Mouse (Mus musculus): Measurements from ENCODE around the gene Fam78a. TPM values are rescaled to one million over a fixed set of nuclear protein-coding genes. Genes with fewer than 3 reads are reported as not detected.

Gene Fam78a
- polyA plus RNA-seq, 1 experiment from 2014 or later: 1.6 TPM

DNA sequence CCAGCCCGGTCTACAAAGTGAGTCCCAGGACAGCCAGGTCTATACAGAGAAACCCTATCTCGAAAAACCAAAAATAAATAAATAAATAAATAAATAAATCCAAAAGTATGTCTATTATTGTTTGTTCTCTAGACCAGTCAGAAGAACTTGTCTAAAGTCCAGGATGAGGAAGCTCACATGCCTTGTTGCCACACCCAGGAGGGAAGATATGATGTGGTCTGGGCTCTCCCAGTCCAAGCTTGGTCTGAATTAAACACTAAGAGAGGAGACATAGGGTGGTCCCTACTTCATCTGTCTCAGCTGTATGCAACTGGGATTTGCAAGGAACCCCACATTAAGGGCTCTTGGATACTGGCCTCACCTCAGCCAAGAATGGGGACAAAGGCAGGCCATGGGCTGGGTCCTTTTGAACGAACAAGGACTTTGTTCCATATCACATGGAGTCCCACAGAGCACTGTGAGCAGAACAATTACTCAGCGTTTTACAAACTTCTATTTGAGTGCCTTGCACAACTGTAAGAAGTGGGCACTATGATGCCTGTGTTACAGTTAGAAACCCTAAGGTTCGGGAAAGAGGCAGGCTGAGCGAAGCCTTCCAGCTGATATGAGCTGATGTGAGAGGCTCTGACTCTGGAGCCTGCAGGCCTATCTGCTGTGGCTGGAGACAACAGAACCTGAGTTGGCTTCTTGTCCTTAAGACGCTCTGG lies 9.5 kb upstream of the Fam78a start:
- Histone ChIP-seq H3K9me3 (replicated peaks) (no peaks in the 10 kb centered on the region), H3K4me3 (replicated peaks) (no peak overlapping the region), H3K27me3 (peaks cover 31% of the 10 kb centered on the region), H3K4me2 (no peak overlapping the region), H3K27ac (no peak overlapping the region), H3K9ac (no peak overlapping the region), H3K36me3 (no peaks in the 10 kb centered on the region), H3K4me1 (peaks cover 13% of the 10 kb centered on the region)
- 89% methylated on average over 7 of the region's 7 CpGs for WGBS
- ATAC-seq (replicated peaks; ENCODE audit: low FRiP score): no peak

DNA sequence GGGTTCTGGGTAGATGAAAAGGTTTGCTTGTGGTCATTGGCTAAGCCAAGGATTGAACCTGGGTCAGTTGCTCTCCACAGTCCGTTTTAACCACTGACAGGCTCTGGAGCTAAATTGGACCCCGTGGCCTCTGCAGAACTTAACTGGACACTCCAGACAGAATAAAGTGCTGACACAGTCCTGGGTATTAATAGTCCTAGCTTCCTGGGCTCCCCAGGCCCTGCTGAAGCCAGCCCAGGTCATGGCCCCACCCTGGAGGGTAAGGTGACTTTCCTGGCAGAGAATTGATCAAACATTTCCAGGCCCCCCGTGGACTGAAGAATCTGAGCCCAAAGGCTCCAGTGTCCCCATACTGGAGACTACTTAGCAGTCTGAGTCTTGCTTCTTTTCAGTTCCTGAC lies 7.3 kb upstream of the Fam78a start:
- H3K27me3 ChIP-seq: peaks cover 53% of the 10 kb centered on the region
- H3K36me3 ChIP-seq: no peaks in the 10 kb centered on the region
- peaks cover 24% of the 10 kb centered on the region for H3K4me1 ChIP-seq
- H3K9ac ChIP-seq: no peak overlapping the region
- no peak overlapping the region for H3K4me2 ChIP-seq
- H3K9me3 ChIP-seq (replicated peaks): no peaks in the 10 kb centered on the region
- no peak for ATAC-seq (replicated peaks; ENCODE audit: low FRiP score)
- WGBS: 74% methylated on average over 3 of the region's 3 CpGs
- H3K27ac ChIP-seq: no peak overlapping the region
- no peak overlapping the region for H3K4me3 ChIP-seq (replicated peaks)

DNA sequence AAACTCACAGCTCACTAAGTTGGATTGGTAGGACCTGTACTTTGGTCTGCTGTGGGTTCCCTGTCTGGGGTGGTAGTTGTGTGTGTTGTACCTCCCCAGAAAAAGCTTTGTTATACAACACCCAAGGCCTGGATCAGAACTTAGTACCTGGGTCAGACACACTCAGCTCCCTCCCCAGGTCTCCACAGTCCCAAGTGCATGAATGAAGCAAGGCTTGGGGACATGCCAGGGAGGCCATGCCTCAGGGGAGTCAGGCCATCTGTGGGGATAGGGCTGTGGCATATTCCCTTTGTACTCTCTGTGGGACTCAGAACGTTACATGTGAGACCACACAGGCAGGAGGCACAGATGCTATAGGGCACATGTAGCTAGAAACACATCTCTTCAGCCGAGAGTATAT lies 5.5 kb upstream of the Fam78a start:
- no peak for ATAC-seq (replicated peaks; ENCODE audit: low FRiP score)
- no peaks in the 10 kb centered on the region for H3K36me3 ChIP-seq
- H3K9ac ChIP-seq: no peak overlapping the region
- H3K9me3 ChIP-seq (replicated peaks): no peaks in the 10 kb centered on the region
- peaks cover 72% of the 10 kb centered on the region for H3K27me3 ChIP-seq
- H3K27ac ChIP-seq: no peak overlapping the region
- H3K4me2 ChIP-seq: no peak overlapping the region
- 79% methylated on average over 2 of the region's 2 CpGs for WGBS
- H3K4me1 ChIP-seq: peaks cover 13% of the 10 kb centered on the region
- no peak overlapping the region for H3K4me3 ChIP-seq (replicated peaks)

DNA sequence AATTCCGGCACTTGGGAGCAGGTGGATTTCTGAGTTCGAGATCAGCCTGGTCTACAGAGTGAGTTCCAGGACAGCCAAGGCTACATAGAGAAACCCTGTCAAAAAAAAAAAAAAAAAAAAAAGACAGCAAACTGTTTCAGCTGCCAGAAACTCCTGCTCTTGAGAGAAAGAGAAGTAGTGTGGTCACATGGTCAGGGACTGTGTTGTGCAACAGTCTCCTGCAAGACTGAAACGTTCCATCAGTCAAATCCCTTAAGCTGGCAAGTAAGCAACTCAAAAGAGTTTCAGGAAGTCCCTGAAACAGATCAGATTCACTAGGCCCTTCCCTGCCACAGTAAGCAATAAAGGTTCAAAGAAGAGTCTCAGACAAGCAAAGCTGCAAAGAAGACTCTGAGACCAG lies 4.9 kb upstream of the Fam78a start:
- Histone ChIP-seq H3K27ac (no peak overlapping the region), H3K36me3 (no peaks in the 10 kb centered on the region), H3K27me3 (peaks cover 77% of the 10 kb centered on the region), H3K4me2 (no peak overlapping the region), H3K4me1 (peaks cover 13% of the 10 kb centered on the region), H3K4me3 (replicated peaks) (no peak overlapping the region), H3K9ac (no peak overlapping the region), H3K9me3 (replicated peaks) (no peaks in the 10 kb centered on the region)
- ATAC-seq (replicated peaks; ENCODE audit: low FRiP score): no peak
- WGBS: 70% methylated on average over 3 of the region's 3 CpGs

DNA sequence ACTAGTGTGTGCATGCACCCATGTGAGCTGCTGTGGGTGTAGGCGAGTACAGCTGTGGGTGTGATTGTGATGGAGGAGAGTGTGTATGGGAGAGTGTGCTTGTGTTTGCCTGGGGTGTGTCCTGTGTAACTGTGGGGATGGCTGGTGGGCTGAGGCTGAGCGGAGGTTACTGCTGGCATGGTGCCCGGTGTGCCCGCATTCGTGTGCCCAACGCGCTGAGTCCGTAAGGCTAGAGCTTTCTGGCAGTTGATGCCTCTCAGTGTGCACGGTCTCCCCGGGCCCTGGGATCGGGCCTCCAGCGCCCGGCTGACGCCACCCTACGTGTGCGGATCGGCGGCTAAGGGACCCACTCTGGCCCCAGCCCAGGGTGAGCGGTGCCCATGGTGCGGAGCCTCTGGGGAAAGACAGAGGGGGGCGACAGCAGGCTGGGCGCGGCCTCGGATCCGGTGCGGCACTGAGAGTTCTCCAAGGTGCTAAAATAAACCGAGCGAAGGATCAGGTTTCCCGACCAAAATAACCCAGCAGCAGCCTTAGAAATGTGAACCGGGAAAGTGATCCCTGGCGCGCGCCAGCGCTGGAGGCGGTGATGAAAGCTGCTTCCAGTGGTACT lies 3.8 kb upstream of the Fam78a start:
- 4% methylated on average over 35 of the region's 35 CpGs for WGBS
- no peaks in the 10 kb centered on the region for H3K9me3 ChIP-seq (replicated peaks)
- no peak overlapping the region for H3K9ac ChIP-seq
- peak overlapping the region; percentile 29 for H3K4me3 ChIP-seq (replicated peaks)
- no peak overlapping the region for H3K27ac ChIP-seq
- peaks cover 86% of the 10 kb centered on the region for H3K27me3 ChIP-seq
- ATAC-seq (replicated peaks; ENCODE audit: low FRiP score): peak; percentile 56; the same call in 1 of the 2 replicates
- H3K4me2 ChIP-seq: peak overlapping the region; percentile 58
- H3K4me1 ChIP-seq: peaks cover 24% of the 10 kb centered on the region
- no peaks in the 10 kb centered on the region for H3K36me3 ChIP-seq

DNA sequence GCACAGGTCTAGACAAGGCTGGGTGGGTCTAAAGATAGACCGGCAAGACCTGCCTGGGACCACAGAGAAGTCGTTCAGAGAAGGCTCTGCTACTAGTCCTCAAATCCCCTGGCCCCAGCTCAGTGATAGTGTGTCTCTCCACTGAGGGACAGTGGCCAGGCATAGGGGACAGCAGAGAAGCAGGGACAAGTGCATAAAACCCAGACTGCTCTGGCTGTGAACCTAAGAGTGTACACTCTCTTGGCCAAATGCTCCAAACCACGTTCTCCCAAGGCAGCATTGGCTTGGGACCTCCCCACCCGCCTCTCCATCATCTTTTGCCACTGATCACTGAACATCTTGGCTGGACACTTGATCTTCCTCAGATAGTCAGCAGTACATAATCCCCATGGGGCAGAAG lies 2.9 kb upstream of the Fam78a start:
- H3K27me3 ChIP-seq: peaks cover 94% of the 10 kb centered on the region
- no peaks in the 10 kb centered on the region for H3K9me3 ChIP-seq (replicated peaks)
- peaks cover 32% of the 10 kb centered on the region for H3K4me1 ChIP-seq
- H3K4me3 ChIP-seq (replicated peaks): no peak overlapping the region
- H3K4me2 ChIP-seq: no peak overlapping the region
- ATAC-seq (replicated peaks; ENCODE audit: low FRiP score): no peak
- no peaks in the 10 kb centered on the region for H3K36me3 ChIP-seq
- H3K27ac ChIP-seq: no peak overlapping the region
- 50% methylated on average over 4 of the region's 4 CpGs for WGBS
- no peak overlapping the region for H3K9ac ChIP-seq

DNA sequence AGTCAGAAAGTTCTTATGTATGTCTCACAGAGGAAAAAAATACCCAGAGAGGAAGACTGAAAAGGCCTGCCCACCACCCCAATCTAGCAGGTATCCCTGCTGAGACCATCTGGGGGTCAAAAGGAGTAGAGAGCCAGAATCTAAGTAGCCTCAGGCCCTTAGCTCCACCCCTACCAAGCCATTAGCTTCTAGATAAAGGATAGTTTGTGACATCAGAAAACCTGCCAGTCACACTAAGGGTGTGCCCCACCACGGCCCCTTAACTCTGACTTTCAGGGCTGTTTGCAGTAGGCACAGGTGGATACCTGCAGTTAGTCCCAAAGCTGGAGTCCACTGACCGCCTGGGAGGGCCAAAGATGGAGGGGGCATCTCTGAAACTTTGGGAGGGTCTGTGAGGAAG lies 574 bp upstream of the Fam78a start:
- no peak overlapping the region for H3K4me2 ChIP-seq
- no peak overlapping the region for H3K4me3 ChIP-seq (replicated peaks)
- no peaks in the 10 kb centered on the region for H3K36me3 ChIP-seq
- peaks cover 32% of the 10 kb centered on the region for H3K4me1 ChIP-seq
- H3K9ac ChIP-seq: no peak overlapping the region
- no peaks in the 10 kb centered on the region for H3K9me3 ChIP-seq (replicated peaks)
- H3K27ac ChIP-seq: no peak overlapping the region
- peaks cover 95% of the 10 kb centered on the region for H3K27me3 ChIP-seq
- ATAC-seq (replicated peaks; ENCODE audit: low FRiP score): 0 out of 2 replicates have a peak, but pooled peaks have one; percentile 17
- 63% methylated on average over 2 of the region's 2 CpGs for WGBS

DNA sequence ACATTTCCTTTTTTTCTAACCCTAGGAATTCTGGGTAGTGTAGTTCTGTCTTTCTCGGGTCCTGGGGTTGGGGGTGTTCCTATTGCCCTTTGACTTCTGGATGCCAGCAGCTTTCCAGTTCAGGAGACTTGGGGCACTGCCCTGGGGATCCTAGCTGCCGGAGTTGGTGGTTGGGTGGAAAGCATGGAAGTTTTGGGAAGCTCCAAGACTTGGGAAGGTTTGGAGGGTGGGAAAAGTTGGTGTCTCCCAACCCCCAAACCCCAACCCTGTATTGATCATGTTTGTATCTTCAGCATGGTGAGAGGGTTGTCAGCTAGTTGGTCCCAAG lies 179 bp upstream of the Fam78a start:
- peaks cover 91% of the 10 kb centered on the region for H3K27me3 ChIP-seq
- H3K4me2 ChIP-seq: peak overlapping the region; percentile 98
- no peak overlapping the region for H3K9ac ChIP-seq
- peaks cover 32% of the 10 kb centered on the region for H3K4me1 ChIP-seq
- ATAC-seq (replicated peaks; ENCODE audit: low FRiP score): no peak
- H3K9me3 ChIP-seq (replicated peaks): no peaks in the 10 kb centered on the region
- no peaks in the 10 kb centered on the region for H3K36me3 ChIP-seq
- H3K4me3 ChIP-seq (replicated peaks): peak overlapping the region; percentile 69
- 21% methylated on average over 2 of the region's 2 CpGs for WGBS
- no peak overlapping the region for H3K27ac ChIP-seq

DNA sequence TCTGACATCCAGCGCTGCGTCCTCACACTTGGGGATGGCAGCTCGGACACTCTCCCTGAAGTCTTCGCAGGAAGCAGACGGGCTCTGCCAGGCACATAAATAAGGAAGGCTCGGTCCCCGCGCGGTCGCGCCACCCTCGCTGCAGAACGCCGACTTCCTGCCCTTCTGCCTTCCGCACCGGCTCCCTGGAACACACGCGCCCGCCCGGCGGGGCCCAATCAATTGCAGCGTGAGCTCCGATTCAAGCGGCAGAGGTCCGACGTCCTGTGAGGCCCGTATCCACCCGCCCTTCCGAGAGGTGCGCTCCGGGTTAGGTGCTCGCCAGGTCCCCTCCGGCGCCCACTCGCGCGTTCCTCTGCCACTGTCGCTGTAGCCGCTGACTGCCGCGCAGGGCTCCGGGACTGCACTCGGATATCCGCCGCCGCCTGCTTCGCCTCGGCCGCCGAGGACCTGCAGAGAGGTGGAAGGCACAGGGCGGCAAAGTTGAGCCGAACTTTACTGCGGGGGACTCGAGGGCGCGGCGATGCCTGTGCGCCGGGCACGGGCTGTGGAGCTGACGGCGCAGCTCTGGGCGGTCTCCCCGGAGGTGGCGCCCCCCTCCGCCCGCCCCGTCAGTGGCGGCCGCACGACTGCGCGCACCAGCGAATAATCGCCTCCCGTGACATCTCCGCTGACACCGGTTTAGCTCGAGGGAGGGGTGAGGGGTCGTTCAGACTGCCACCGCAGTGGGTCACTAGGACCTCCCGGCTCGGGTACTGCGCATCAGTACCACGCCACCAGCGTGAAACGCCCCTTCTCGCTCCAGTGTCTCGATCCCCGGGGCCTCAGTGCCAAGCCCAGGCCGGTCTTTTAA lies 1.3 kb downstream of the Fam78a start:
- Histone ChIP-seq H3K9ac (peak overlapping the region; percentile 59), H3K9me3 (replicated peaks) (no peaks in the 10 kb centered on the region), H3K27me3 (peaks cover 77% of the 10 kb centered on the region), H3K4me3 (replicated peaks) (peak overlapping the region; percentile 69), H3K4me1 (peaks cover 22% of the 10 kb centered on the region), H3K36me3 (no peaks in the 10 kb centered on the region), H3K27ac (peak overlapping the region; percentile 25; the same call in 1 of the 2 replicates), H3K4me2 (peak overlapping the region; percentile 98)
- peak; percentile 49 for ATAC-seq (replicated peaks; ENCODE audit: low FRiP score)
- under 1% methylated on average over 90 of the region's 91 CpGs for WGBS

DNA sequence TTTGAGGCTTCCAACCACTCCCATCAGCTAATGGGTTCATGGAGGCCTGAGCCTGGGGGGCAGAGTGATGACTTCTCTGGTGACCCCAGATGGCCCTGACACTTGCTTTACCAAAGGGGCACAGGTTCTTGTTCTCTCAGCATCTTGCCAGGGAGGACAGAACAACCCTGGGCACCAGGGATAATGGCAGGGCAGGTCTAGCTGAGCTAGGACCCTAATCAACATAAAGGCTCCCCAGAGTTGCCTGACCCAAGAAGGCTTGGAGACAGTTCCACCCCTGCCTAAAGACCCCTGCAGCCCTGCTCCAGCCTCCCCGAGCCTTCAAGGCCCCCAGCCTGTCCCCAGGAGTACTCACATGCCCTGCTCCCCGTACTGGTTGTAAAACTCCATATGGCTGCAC lies 2.4 kb downstream of the Fam78a start:
- peaks cover 65% of the 10 kb centered on the region for H3K27me3 ChIP-seq

DNA sequence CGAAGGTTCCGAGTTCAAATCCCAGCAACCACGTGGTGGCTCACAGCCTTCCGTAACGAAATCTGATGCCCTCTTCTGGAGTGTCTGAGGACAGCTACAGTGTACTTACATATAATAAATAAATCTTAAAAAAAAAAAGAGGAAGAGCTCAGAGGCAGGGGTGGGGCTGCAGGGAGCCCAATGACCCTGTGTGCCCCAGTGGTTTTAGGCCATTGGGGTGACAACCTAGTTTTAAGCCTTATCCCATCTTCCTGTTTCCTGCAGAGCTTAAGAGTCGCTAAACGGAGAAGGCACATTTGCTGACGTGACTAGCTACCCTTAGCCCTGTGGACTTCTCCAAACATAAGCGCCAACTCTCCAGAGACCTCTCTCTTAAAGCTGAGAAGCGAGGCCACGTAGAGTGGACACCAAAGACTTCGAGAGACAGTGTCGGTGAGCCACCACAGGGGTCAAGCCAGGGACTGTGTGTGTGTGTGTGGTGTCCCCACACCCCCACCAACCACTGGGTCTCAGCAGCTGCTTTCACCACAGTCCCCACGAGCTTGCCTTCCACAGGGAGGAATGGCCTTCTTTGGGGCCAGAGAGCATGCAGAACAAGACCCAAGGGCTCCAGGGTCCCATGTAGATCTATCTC lies 3.2 kb downstream of the Fam78a start:
- no peak overlapping the region for H3K9ac ChIP-seq
- 81% methylated on average over 14 of the region's 14 CpGs for WGBS
- H3K4me3 ChIP-seq (replicated peaks): peak overlapping the region; percentile 69
- no peaks in the 10 kb centered on the region for H3K36me3 ChIP-seq
- H3K27ac ChIP-seq: no peak overlapping the region
- no peaks in the 10 kb centered on the region for H3K9me3 ChIP-seq (replicated peaks)
- H3K4me1 ChIP-seq: peaks cover 19% of the 10 kb centered on the region
- no peak for ATAC-seq (replicated peaks; ENCODE audit: low FRiP score)
- peak overlapping the region; percentile 98 for H3K4me2 ChIP-seq
- H3K27me3 ChIP-seq: peaks cover 57% of the 10 kb centered on the region

More for the DNA sequence above, 2.4 kb downstream of the Fam78a start:
- ATAC-seq (replicated peaks; ENCODE audit: low FRiP score): no peak
- Histone ChIP-seq H3K9me3 (replicated peaks) (no peaks in the 10 kb centered on the region), H3K4me2 (peak overlapping the region; percentile 98), H3K36me3 (no peaks in the 10 kb centered on the region), H3K9ac (0 out of 2 replicates have a peak overlapping the region, but pooled peaks have one; percentile 7), H3K4me3 (replicated peaks) (peak overlapping the region; percentile 69), H3K27ac (no peak overlapping the region), H3K4me1 (peaks cover 19% of the 10 kb centered on the region)
- 15% methylated on average over 2 of the region's 2 CpGs for WGBS

DNA sequence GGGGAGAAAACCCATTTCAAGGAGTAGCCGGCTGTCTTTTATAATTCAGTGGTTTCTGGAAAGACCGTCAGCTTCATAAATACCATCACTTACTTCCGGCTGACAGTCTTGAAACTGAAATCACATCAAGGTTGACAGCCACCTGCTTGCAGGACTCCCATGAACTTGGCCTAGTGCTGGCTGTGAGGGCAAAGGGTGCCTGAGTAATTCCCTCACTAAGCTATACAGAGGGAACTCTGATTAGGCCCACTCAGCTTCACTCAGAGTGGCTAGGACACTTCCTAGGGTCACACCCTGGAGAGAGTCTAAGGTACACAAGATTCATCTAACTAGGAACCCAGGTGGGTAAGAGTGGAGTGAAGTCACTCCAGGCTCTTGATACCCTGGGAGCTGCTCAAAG lies 4.0 kb downstream of the Fam78a start:
- Histone ChIP-seq H3K4me2 (no peak overlapping the region), H3K27me3 (peaks cover 50% of the 10 kb centered on the region), H3K36me3 (no peaks in the 10 kb centered on the region), H3K27ac (no peak overlapping the region), H3K9me3 (replicated peaks) (no peaks in the 10 kb centered on the region), H3K4me3 (replicated peaks) (no peak overlapping the region), H3K4me1 (peaks cover 19% of the 10 kb centered on the region), H3K9ac (no peak overlapping the region)
- ATAC-seq (replicated peaks; ENCODE audit: low FRiP score): no peak
- WGBS: 87% methylated on average over 3 of the region's 3 CpGs
